Mouse (Mus musculus): ENCODE data around the gene Gabbr2. TPM values are rescaled to one million over a fixed set of nuclear protein-coding genes. Genes with fewer than 3 reads are reported as not detected.

Gabbr2 gene
- polyA plus RNA-seq, 1 experiment from 2014 or later = 0.54 TPM

DNA sequence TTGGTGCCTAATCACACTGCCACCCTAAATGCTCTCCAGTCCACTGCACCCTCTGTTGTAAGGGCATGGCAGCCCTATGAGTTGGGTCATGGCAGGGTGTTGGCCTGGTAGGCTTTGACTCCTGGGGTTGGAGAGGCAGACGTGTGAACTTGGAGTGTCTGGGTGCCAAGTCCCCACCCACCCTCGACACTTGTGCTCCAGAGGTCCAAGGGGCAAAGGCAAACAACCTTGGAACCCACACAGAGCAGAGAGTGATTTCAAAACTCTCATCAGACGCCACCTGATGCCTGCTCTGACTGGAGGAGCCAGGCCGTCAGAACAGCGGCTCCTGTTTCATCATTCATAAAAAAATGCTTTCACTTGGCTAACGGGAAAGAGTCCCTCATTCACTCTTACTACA is 121.5 kb downstream of the Gabbr2 start:
- 72% methylated on average over 6 of the region's 6 CpGs for WGBS
- H3K4me1 ChIP-seq (replicated peaks; ENCODE audit: control insufficient read depth, insufficient read depth, low read length) = no peaks in the 10 kb centered on the region; the same call in 1 of the 2 replicates
- H3K9me3 ChIP-seq (ENCODE audit: control insufficient read depth, low read length) = no peaks in the 10 kb centered on the region
- H3K36me3 ChIP-seq (ENCODE audit: control insufficient read depth, insufficient read depth, low read length) = no peaks in the 10 kb centered on the region
- H3K4me2 ChIP-seq (replicated peaks; ENCODE audit: low read depth, low read length) = no peak overlapping the region
- H3K4me3 ChIP-seq (ENCODE audit: low read depth, low read length) = no peak overlapping the region
- DNase-seq (ENCODE audit: low spot score) (no peak), ATAC-seq (ENCODE audit: low FRiP score) (no peak)
- H3K27ac ChIP-seq (ENCODE audit: low read depth, low read length) = no peak overlapping the region
- no peaks in the 10 kb centered on the region for H3K27me3 ChIP-seq (ENCODE audit: control insufficient read depth, insufficient read depth, low read length)
- H3K9ac ChIP-seq (ENCODE audit: low read depth, low read length) = no peak overlapping the region

DNA sequence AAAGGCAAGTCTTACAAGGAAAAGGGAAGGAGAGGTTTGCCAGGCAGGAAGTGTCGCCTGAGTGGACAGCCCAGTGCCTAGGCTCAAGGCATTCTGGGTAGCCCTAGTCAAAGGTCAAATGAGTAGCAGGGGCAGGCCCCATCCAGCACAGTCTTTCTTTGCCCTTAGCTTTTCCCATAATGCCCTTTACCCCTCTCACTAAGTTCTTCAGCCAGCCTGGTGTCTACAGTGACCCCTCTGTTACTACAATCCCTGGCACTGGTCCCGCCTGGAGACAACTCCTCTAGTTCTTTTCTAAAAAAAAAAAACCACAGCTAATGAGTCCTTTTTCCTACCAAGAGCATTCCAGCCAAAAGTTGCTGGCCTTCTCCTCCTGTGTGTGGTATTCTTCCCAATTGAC is 122.3 kb downstream of the Gabbr2 start:
- no peaks in the 10 kb centered on the region for H3K36me3 ChIP-seq (ENCODE audit: control insufficient read depth, insufficient read depth, low read length)
- H3K4me2 ChIP-seq (replicated peaks; ENCODE audit: low read depth, low read length) = no peak overlapping the region
- WGBS = 82% methylated on average over 2 of the region's 2 CpGs
- H3K4me3 ChIP-seq (ENCODE audit: low read depth, low read length) = no peak overlapping the region
- no peaks in the 10 kb centered on the region; the same call in 1 of the 2 replicates for H3K4me1 ChIP-seq (replicated peaks; ENCODE audit: control insufficient read depth, insufficient read depth, low read length)
- H3K9ac ChIP-seq (ENCODE audit: low read depth, low read length) = no peak overlapping the region
- H3K27me3 ChIP-seq (ENCODE audit: control insufficient read depth, insufficient read depth, low read length) = no peaks in the 10 kb centered on the region
- H3K27ac ChIP-seq (ENCODE audit: low read depth, low read length) = no peak overlapping the region
- no peak for ATAC-seq (ENCODE audit: low FRiP score)
- H3K9me3 ChIP-seq (ENCODE audit: control insufficient read depth, low read length) = no peaks in the 10 kb centered on the region
- no peak for DNase-seq (ENCODE audit: low spot score)

DNA sequence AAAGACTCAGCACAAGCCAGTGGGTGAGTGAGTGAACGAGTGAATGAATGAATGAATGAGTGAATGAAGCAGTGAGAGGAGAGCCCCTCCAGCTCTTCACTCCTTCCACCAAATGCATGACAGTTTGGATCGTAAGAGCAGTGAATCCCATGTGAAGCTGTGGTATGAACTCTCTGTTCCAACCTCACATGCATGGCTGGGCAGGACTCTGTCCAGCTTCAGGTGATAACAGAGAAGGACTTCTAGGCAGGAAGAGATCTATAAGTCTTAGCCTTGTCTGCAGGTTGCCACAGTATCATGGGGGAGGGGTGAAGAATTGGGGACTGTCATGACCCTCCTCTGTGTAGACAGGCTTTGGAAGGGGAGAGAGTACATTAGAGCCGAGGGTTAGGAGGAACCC is 122.8 kb downstream of the Gabbr2 start:
- H3K36me3 ChIP-seq (ENCODE audit: control insufficient read depth, insufficient read depth, low read length) = no peaks in the 10 kb centered on the region
- H3K4me1 ChIP-seq (replicated peaks; ENCODE audit: control insufficient read depth, insufficient read depth, low read length) = no peaks in the 10 kb centered on the region; the same call in 1 of the 2 replicates
- ATAC-seq (ENCODE audit: low FRiP score) (no peak), DNase-seq (ENCODE audit: low spot score) (no peak)
- no peaks in the 10 kb centered on the region for H3K27me3 ChIP-seq (ENCODE audit: control insufficient read depth, insufficient read depth, low read length)
- no peak overlapping the region for H3K4me2 ChIP-seq (replicated peaks; ENCODE audit: low read depth, low read length)
- H3K9ac ChIP-seq (ENCODE audit: low read depth, low read length) = no peak overlapping the region
- WGBS = 88% methylated on average over 3 of the region's 3 CpGs
- no peak overlapping the region for H3K4me3 ChIP-seq (ENCODE audit: low read depth, low read length)
- H3K27ac ChIP-seq (ENCODE audit: low read depth, low read length) = no peak overlapping the region
- H3K9me3 ChIP-seq (ENCODE audit: control insufficient read depth, low read length) = no peaks in the 10 kb centered on the region

DNA sequence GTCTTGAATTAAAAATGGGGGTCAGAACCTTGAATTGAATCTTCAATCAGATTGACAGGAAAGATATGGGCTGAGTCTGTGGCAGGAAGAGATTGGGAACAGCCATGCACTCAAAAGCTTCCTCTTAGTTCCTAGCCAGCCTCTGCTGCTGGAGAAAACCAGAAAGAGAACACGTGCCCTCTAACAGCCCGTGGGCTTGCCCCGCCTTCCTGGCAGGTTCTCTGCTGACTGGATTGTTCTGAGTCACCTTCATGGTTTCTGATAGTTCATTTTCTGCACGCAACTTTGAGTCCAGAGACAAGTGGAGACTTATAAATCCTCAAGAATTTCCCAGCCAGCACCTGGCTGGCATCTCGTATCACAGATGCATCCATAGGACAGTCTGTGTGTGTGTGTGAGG is 123.5 kb downstream of the Gabbr2 start:
- Histone ChIP-seq H3K9me3 (ENCODE audit: control insufficient read depth, low read length) (no peaks in the 10 kb centered on the region), H3K4me3 (ENCODE audit: low read depth, low read length) (no peak overlapping the region), H3K9ac (ENCODE audit: low read depth, low read length) (no peak overlapping the region), H3K4me2 (replicated peaks; ENCODE audit: low read depth, low read length) (no peak overlapping the region), H3K4me1 (replicated peaks; ENCODE audit: control insufficient read depth, insufficient read depth, low read length) (no peaks in the 10 kb centered on the region; the same call in 1 of the 2 replicates), H3K27me3 (ENCODE audit: control insufficient read depth, insufficient read depth, low read length) (no peaks in the 10 kb centered on the region), H3K36me3 (ENCODE audit: control insufficient read depth, insufficient read depth, low read length) (no peaks in the 10 kb centered on the region), H3K27ac (ENCODE audit: low read depth, low read length) (no peak overlapping the region)
- 89% methylated on average over 5 of the region's 5 CpGs for WGBS
- ATAC-seq (ENCODE audit: low FRiP score) (no peak), DNase-seq (ENCODE audit: low spot score) (no peak)

DNA sequence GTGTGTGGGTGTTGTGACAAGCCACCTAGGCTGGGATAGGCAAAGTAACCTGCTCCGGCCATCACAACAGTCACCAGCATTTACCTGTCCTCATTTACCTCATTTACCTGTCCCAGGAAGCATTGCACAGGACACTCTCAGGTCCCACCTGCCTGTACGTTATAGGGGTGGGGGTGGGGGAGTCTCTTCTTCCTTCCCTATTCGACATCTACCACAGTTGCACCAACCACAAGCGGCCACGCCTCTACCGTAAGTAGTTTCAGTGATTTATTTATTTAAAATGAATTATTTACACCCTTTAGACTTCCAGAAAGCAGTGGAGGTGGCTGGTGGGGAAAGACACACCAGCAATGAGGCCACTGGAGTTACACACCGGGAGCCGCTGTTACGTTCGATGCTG is 123.9 kb downstream of the Gabbr2 start:
- Histone ChIP-seq H3K9ac (ENCODE audit: low read depth, low read length) (no peak overlapping the region), H3K4me1 (replicated peaks; ENCODE audit: control insufficient read depth, insufficient read depth, low read length) (no peaks in the 10 kb centered on the region; the same call in 1 of the 2 replicates), H3K9me3 (ENCODE audit: control insufficient read depth, low read length) (no peaks in the 10 kb centered on the region), H3K27me3 (ENCODE audit: control insufficient read depth, insufficient read depth, low read length) (no peaks in the 10 kb centered on the region), H3K4me2 (replicated peaks; ENCODE audit: low read depth, low read length) (no peak overlapping the region), H3K36me3 (ENCODE audit: control insufficient read depth, insufficient read depth, low read length) (no peaks in the 10 kb centered on the region), H3K27ac (ENCODE audit: low read depth, low read length) (no peak overlapping the region), H3K4me3 (ENCODE audit: low read depth, low read length) (no peak overlapping the region)
- DNase-seq (ENCODE audit: low spot score) (no peak), ATAC-seq (ENCODE audit: low FRiP score) (no peak)
- WGBS = 88% methylated on average over 10 of the region's 10 CpGs

DNA sequence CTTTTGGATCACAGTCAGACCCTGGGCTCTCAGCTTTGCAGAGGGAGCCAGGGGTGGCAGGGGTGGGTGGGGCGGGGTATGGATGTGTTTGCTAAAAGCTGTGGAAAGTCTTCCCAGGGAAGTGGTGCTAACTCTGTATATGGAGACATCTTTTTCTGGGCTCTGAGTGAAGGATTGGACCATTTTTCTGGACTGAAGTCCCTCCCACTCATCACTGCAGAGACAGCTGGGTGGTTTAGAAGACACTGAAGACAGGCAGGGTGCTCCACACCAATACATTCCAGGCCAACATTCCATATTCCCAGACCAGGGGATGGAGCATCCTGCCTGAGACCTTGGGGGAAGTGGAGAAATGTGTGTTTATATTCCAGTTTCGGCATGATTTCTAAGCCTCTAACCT is 125.6 kb downstream of the Gabbr2 start:
- Histone ChIP-seq H3K9me3 (ENCODE audit: control insufficient read depth, low read length) (no peaks in the 10 kb centered on the region), H3K27ac (ENCODE audit: low read depth, low read length) (no peak overlapping the region), H3K36me3 (ENCODE audit: control insufficient read depth, insufficient read depth, low read length) (no peaks in the 10 kb centered on the region), H3K4me1 (replicated peaks; ENCODE audit: control insufficient read depth, insufficient read depth, low read length) (no peaks in the 10 kb centered on the region; the same call in 1 of the 2 replicates), H3K27me3 (ENCODE audit: control insufficient read depth, insufficient read depth, low read length) (no peaks in the 10 kb centered on the region), H3K4me2 (replicated peaks; ENCODE audit: low read depth, low read length) (no peak overlapping the region), H3K9ac (ENCODE audit: low read depth, low read length) (no peak overlapping the region), H3K4me3 (ENCODE audit: low read depth, low read length) (no peak overlapping the region)
- no peak for ATAC-seq (ENCODE audit: low FRiP score)
- WGBS = 81% methylated on average over 2 of the region's 2 CpGs
- DNase-seq (ENCODE audit: low spot score) = no peak

DNA sequence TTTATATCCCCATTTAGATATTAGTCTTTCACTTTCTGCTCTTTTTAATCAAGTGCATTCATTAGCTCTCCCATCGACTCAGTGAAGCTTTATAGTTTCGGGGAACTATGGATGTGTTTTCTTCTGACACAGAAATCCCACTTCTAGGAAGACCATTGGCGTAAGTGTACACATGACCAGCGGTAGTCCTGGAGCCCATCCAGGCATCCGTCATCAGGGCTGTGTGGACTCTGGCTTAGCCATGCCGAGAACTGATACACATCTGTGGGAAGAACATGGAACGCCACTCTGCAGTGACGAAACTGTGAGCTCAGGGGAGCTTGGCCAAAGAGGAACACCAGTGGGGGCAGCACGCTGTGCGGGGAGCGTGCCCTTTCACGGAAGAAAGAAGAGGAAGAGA is 128.0 kb downstream of the Gabbr2 start:
- H3K4me2 ChIP-seq (replicated peaks; ENCODE audit: low read depth, low read length) = no peak overlapping the region
- H3K4me3 ChIP-seq (ENCODE audit: low read depth, low read length) = no peak overlapping the region
- H3K9ac ChIP-seq (ENCODE audit: low read depth, low read length) = no peak overlapping the region
- H3K27me3 ChIP-seq (ENCODE audit: control insufficient read depth, insufficient read depth, low read length) = no peaks in the 10 kb centered on the region
- 77% methylated on average over 12 of the region's 12 CpGs for WGBS
- no peaks in the 10 kb centered on the region for H3K9me3 ChIP-seq (ENCODE audit: control insufficient read depth, low read length)
- H3K27ac ChIP-seq (ENCODE audit: low read depth, low read length) = no peak overlapping the region
- no peaks in the 10 kb centered on the region; the same call in 1 of the 2 replicates for H3K4me1 ChIP-seq (replicated peaks; ENCODE audit: control insufficient read depth, insufficient read depth, low read length)
- H3K36me3 ChIP-seq (ENCODE audit: control insufficient read depth, insufficient read depth, low read length) = no peaks in the 10 kb centered on the region
- DNase-seq (ENCODE audit: low spot score) (no peak), ATAC-seq (ENCODE audit: low FRiP score) (no peak)

DNA sequence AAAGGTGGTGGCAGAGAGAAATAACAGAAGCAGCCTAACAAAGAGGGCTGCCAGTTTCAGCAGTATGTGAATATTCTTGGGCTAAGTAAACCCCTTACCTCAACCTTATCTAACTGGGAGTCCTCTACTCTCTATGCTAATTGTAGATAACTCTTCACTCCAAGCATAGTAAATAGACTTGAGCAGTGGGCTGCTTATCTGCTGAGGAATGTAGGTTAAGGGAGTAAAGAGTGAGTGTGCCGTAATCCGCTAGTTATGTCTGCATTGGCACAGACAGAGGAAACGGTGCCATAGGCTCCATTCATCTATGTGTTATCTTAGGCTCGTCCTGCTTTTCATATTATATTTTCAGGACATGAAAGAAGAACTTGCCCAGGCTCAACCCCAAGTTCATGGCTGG is 129.0 kb downstream of the Gabbr2 start:
- Histone ChIP-seq H3K9ac (ENCODE audit: low read depth, low read length) (no peak overlapping the region), H3K27me3 (ENCODE audit: control insufficient read depth, insufficient read depth, low read length) (no peaks in the 10 kb centered on the region), H3K4me3 (ENCODE audit: low read depth, low read length) (no peak overlapping the region), H3K4me1 (replicated peaks; ENCODE audit: control insufficient read depth, insufficient read depth, low read length) (no peaks in the 10 kb centered on the region; the same call in 1 of the 2 replicates), H3K36me3 (ENCODE audit: control insufficient read depth, insufficient read depth, low read length) (no peaks in the 10 kb centered on the region), H3K4me2 (replicated peaks; ENCODE audit: low read depth, low read length) (no peak overlapping the region), H3K27ac (ENCODE audit: low read depth, low read length) (no peak overlapping the region), H3K9me3 (ENCODE audit: control insufficient read depth, low read length) (no peaks in the 10 kb centered on the region)
- WGBS = 88% methylated on average over 4 of the region's 4 CpGs
- no peak for ATAC-seq (ENCODE audit: low FRiP score)
- no peak for DNase-seq (ENCODE audit: low spot score)

DNA sequence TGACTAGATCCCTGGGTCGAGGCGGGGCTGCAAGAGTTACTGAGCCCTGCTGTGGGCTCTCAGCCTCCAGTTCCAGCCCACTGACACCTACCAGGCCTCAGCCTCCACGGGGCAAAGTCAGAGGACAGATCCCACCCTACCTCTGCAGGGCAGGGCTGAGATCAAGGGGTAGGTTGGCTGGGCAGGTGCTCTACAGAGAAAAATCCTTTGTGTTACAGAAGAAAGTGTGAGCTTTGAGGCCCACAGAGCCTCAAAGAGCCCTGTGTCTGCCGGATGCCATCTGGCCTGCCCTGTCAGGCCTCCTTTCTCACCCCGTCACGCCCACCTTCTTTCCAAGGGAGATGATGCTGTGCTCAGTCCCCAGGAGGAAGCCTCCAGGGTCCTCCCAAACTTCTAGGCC is 131.1 kb downstream of the Gabbr2 start:
- Histone ChIP-seq H3K9ac (ENCODE audit: low read depth, low read length) (no peak overlapping the region), H3K27ac (ENCODE audit: low read depth, low read length) (no peak overlapping the region), H3K27me3 (ENCODE audit: control insufficient read depth, insufficient read depth, low read length) (no peaks in the 10 kb centered on the region), H3K4me2 (replicated peaks; ENCODE audit: low read depth, low read length) (no peak overlapping the region), H3K4me1 (replicated peaks; ENCODE audit: control insufficient read depth, insufficient read depth, low read length) (no peaks in the 10 kb centered on the region), H3K4me3 (ENCODE audit: low read depth, low read length) (no peak overlapping the region), H3K36me3 (ENCODE audit: control insufficient read depth, insufficient read depth, low read length) (no peaks in the 10 kb centered on the region), H3K9me3 (ENCODE audit: control insufficient read depth, low read length) (no peaks in the 10 kb centered on the region)
- WGBS = 66% methylated on average over 6 of the region's 6 CpGs
- ATAC-seq (ENCODE audit: low FRiP score) (no peak), DNase-seq (ENCODE audit: low spot score) (no peak)

Measured in hindbrain, embryonic 11.5 days (tissue).